Mouse (Mus musculus) A20 (cell line): Measurements from ENCODE around the gene Bnc1.

Experiments
- DNase-seq: peaks from one replicate; pipeline ENCODE4 v3.0.0-alpha.2; 2011; ENCODE audit warnings: low read depth, low spot score

Bnc1 gene

DNA sequence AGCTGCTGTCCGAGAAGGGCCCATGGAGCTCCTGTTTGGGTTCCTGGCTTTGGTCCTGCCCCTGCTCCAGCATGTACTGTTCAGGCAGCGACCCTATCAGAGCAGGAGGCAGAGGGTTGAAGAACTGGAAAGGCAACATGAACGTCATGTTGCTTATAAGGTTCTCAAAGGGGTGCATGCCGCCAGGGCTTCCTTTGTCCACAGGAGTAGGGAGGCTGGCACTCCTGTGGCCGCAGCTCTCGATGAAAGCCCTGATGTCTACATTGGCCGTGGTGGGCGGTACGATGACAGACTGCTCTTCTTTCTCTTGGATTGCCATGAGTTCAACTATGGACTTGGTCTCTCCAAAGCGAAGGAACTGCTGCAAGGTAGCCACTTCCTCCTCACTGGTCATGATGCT, 17.5 kb downstream of the Bnc1 start:
- no peak for DNase-seq

DNA sequence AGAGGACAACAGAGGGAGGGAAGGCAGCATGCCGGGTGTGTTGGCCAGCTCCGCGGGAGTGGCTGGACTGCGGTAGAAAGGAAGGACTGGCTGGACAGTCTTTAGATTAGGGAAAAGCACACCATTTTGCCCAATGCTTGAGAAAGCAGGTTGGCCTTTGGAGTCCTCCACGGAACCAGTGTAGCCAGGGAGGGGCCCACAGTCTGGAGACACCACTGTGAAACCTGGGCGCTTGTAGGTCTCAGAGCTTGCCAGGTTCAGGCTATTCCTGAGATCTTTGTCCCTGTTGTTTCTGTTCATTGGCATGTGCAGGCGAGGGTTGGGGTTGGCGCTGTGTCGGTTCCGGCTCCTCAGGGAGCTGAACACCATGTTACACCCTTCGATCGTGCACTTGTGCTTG, 18.2 kb downstream of the Bnc1 start:
- no peak for DNase-seq

DNA sequence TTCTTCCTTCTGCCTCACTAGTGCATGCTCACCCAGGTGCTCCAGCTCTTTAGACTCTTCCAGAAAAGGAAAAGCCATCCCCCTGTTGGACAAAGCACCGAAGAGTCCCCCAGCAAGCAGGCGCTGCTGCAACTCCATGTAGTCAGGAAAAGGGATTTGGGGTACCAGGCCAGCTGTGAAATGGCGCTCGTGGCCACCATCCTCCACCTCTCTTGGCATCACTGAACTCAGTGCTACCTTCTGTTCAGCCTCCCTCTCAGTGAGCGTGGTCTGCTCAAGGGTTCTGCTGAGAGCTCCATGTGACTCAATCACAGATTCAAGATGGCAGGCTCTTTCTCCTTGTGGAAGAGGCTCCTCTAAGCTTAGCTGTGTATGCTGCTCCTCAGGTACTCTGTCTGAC, 18.8 kb downstream of the Bnc1 start:
- DNase-seq: no peak

DNA sequence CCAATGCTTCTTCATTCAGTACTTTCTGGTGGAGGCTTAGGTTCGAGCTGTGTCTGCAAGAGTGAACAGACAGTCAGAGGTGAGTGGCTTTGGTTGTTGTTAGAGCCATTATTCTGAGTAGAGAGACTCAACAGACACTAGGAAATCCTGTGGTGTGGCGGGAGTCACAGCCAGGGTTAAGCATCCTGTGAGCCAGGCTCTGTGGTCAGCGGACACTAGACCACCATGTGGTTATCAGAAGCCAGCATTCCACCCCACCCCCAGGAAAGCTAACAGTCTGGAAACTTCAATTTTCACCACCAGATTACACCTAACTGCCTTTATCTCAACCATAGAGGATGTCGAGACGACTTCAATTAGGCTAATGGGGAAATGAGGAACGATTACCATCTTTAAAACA, 23.1 kb downstream of the Bnc1 start:
- DNase-seq: no peak

DNA sequence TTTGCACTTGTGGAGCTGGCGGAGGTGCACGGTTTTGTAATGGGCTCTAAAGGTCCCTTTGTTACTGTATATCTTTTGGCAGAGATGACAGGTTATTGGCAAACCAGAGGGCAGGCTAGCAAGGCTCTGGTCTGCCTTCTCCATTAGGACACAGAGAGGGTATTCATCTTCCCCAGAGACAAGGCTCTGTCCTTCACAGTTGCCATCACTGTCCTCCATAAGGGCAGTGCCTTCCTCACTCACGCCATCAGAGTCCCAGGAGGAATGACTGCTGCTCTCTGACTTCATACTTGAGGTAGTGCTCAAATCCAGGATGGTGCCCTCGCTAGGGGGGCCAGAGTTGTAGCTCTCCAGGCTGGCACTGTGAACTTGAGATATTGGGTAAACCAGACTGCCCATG, 23.6 kb downstream of the Bnc1 start:
- no peak for DNase-seq

DNA sequence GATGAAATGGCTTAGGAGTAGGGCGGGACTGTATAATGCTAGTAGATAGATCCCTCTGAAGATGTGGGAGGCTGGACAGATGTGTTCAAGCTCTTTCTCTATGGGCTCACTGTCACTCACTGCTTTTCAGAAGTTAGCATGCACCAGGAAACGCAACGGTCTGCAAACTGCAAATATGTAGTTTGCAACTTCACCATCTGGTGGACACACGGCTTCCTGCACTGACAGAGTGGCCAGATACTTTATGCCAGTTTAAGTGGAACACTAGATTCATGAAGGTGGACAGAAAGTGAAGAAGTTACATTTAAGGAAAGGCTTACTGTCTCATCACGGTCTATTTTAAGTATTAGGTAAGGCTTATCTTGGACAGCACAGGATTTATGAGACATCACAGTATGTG, 25.9 kb downstream of the Bnc1 start:
- DNase-seq: no peak

DNA sequence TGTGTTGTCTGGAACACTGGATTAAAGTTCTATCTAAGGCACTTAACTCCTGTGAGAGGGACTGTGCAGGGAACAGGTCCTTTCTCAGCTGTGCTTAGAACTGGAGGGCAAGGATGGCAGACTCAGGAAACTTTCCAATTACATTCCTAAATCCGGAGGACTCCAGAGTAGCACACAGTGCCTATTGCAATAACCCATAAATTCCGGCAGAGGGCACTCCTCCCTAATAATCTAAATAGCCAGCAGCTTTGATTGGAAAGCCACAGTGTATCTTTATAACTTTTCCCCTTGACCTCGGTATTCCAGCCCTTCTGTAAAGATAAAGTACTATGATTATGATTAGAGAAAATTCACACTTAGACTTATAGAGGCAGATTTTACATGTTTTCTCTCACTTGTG, 32.4 kb downstream of the Bnc1 start:
- peak; percentile 41 for DNase-seq

DNA sequence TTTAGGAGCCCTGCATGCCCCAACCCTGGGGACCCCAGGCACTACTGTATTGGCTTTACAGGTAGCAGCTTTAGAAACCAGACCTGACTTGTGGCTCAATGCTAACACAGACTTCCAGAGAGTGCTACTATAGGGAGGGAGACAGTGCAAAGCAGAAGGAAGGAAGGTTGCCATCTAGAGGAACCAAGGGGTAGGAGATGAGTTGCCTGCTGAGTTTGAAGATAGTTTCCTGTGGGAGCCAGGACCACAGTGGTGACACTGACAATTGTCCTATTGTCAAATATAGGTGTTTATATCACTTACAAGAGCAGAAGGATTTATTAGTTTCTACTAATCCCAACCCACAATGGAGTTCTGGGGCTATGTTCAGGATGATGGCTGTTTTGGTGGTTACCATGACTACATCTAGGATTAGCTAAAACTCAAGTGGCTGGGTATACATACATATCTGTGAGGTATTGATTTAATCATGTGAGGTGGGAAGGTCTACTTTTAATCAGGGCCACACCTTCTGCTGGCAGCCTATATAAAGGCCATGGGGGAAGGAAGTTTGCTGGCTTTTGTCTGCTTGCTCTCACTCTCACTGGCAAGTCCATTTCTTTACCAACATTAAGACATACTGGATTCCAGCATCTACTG, 37.8 kb downstream of the Bnc1 start:
- peak; percentile 39 for DNase-seq

DNA sequence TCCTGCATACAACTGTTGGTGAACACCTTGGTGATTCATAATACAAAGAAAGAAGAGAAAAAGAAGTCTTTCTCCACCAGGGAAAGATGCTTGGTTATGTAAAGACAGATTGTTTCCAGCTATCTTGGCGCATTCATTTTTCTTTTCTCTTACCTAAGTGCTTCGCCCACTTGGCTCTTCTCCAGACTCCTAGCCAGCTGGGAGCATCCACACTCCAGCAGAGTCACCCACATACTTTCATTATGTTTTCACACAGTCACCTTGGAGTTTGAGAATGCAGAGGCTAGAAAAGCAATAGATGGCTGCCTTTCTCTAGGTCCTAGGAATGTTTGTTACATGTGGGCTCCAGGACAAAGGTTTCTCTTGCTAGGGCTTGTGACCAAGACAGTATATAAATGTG, 41.6 kb downstream of the Bnc1 start:
- DNase-seq: no peak

DNA sequence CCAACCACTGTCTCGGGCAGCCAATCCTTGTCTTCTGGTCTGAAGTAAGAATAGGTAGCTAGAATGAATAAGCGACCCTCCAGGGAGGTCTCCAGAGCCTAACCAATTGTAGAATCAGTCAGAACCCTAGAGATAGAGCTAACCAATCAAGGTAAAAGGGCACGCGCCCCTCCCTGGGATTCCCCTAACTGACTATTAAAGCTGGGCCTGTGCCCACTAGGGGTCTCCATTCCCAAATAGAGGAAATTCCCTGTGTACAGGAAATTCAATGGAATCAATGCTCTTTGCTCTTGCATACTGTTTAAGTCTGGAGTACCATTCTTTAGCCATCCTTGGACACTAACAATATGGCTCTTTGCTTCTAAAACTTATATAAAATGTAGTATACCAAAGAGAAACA, 46.7 kb downstream of the Bnc1 start:
- no peak for DNase-seq

DNA sequence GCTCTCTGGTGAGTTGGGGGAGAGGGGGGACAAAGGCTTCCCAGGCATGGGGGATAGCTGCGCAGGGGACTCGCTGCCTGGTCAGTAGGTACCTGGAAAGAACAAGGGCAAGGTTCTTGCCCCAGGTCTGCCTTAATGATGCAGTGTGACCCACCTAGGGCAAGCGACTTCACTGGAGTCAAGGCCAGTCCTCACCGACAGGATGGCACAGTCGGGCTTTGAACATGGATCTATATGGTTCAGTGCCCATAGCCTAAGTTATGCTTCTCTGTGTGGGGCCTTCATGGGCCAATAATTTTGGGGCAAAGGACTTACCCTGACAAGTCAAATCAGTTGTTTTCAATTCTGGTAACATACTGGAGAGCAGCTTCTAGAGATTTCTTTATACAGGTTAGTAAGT, 57.3 kb downstream of the Bnc1 start:
- no peak for DNase-seq

DNA sequence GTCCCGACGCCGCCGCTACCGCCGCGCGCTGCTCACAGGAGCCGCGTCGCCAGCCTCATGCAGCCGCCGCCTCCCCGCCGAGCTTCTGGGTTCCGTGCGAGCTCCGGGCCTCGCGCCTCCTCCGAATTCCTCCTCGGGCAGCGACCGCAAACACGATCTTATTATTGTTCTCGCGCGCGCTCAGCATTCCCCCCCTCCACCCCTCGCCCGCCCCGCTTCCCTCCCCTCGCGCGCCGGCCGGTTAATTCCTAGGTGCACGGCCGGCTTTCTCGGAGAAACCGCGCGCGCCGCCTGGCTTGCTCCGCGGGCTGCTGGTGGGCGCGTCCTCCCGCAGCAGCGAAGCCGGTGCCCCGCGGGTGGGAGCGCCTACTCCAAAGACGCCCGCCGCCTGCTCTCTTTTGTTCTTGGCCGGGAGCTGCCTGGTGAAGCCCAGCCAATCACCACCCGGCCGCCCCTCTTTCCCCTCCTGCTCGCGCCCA, 57.8 kb downstream of the Bnc1 start, which contains the start of gene Hdgfl3:
TSS of gene Hdgfl3 (minus strand) at position 207 of the 479 bp plus-strand sequence.
- no peak for DNase-seq

DNA sequence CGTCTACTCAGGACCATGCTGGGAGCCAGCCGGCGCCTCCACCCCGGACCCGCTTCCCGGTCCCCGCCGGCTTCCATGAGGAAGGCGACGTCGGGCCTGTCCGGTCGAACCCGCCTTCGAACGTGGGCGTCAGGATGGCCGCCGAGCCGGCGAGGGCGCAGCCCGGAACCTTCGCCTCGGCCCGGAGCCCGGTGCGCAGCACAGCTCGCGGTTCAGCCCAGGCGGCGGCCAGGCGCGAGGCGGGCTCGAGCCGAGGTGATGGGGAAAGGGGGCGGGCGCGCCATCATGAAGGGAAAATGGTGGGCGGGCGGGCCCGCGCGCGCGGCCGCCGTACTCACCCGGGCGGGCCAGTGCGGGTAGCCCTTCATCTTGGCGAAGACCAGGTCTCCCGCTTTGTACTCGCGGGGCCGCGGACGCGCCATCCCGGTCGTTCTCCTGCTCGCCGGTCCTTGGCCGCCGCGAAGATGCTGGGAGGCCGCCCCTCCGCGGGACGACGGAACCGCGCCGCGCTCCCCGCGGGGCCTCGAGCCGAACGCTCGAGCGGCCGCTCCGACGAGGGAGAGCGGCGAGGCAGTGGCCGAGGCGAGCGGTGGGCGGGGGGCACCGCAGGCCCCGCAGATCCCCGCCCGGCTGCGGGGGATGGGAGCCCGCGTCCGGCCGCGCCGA, 58.4 kb downstream of the Bnc1 start:
- no peak for DNase-seq

DNA sequence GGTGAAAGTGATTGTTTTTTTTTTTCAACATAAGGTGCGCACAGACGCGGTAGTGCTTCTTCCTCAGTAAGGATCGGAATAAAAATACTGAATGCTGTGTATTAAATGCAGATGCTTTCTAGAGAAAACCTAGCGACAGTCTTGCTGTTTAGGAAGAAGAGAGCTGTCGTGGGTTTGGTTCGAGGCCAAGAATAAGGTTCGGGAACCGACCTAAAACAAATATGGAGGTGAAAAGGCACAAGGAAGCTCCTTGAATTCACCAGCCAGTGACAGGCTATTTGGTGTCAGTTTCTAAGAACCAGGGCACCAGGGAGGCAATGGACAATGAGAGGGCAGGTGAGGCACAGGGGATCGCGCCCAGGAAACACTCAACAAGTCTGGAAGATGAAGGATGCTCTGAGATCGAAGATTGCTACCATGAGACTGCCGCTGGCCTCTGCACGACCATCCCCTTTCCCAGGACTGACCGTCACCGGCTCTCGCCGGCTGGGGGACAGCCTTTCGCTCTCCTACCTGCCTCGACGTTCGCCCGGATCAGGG, 59.0 kb downstream of the Bnc1 start:
- DNase-seq: no peak

DNA sequence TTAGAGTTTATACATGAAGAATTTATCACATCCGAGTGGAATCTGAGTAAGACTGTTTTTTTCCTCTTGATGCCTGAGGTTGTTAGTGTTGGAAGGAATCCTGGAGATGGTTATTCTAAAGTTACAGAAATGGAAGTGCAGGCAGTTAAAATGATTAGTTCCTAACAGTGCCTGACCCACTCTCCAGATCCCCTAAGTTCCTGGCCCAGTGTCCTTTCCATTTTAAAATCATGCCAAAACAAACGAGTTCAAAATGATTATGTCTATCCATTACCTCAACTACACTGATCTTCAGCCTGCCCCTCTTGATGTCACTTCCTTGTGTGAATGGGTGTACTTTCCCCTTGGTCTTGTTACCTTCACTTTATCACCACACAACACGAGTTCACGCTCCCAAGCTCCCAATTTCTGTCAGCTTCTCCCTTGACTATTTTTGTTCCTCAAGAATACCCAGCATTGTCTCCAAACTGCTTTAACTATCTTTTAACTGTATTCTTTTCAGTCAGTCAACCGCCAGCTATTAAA, 59.5 kb downstream of the Bnc1 start:
- DNase-seq: no peak

DNA sequence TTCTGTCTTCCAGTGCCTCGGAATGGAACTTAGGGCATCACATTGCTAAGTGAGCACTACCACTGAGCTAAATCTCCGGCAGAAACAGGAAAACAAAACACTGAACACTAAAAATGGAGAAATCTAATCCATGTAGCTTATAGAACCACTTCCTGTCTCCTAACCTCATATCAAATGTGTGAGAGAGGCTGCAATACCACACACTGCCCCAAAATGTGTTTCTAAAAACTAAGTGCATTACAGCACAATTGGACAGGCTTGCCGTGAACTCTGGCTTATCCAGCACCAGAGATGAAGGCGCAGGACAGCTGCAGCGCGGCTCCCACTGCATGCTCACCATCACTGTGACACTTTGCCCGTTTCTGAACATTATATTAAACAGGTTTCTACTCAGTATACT, 63.1 kb downstream of the Bnc1 start:
- DNase-seq: no peak

DNA sequence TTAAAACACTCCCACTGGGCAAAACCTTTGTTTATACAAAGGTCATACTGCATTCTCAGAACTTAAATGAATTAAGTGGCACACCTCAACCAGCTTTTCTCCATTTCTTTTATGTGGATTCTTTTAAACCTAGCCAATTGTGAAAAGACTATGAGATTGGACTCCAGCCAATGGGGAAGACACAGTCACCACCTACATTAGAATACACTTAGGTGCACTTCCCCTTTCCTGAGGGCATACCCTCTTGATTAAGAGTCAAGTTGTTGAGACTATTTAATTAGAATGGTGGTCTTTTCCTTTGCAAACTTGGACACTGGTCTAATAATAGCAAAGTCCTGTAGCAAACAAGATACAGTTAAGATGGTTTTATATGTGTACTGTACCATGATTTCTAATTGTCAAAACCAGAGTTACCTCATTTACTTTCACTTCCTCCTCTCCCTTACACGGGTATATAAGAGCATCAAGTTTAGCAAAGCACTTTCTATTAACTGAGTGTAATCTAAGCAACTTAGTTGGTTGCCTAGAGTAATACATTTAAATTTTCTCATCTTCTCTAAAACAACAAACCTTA, 70.6 kb downstream of the Bnc1 start:
- peak; percentile 80 for DNase-seq

DNA sequence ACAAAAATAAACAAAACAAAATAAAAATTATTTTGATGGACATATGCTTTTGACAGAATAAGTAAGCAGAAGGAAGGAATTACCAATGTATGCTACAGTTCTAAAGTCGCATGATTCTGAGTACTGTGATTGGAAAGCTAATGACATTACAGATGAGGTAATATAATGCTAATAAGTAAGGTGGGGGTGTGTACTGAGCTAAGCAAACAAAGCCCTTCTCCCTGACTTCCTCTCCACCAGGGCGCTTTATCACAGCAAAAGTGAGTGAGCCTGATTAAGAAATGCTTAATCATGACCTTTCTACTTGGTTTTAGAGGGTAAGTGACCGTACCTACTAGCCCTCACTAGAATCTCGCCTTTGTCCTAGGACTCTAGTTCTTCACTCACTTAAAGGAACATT, 71.8 kb downstream of the Bnc1 start:
- DNase-seq: no peak

DNA sequence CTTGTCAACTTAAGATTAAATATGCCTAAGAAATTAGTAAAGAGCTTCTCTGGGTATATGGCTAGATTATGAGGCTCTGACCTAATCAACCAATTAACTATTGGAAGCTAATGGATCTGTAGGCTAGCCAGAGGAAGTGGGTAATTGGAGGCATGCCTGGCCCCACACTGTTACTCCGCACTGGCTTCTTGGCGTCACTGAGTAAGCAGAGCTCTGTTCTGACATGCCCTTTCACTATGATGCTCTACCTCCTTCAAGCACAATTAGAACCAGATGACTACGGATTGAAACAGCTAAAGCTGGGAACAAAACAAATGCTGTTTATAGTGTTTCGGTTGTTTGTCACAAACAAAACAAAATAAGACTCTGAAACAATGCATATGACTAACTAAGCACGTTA, 73.8 kb downstream of the Bnc1 start:
- no peak for DNase-seq
